Mouse (Mus musculus) lung, embryonic 14.5 days (tissue): Measurements from ENCODE around the gene Il27ra. TPM values are rescaled to one million over a fixed set of nuclear protein-coding genes. Genes with fewer than 3 reads are reported as not detected.
"Not testable (repeated sequence)": the region's sequence is repeated elsewhere in the genome, so short reads cannot be mapped to it uniquely, and the experiment has no call there.

Source experiments
- ATAC-seq: fragments of 200-750 bp; cut with Nextera tagmentation; 2 replicates; pipeline ENCODE4 v1.8.0; 2017; ENCODE audit warnings: mild to moderate bottlenecking, moderate TSS enrichment, moderate library complexity; ENCODE audit not compliant: insufficient read depth
- DNase-seq: peaks from one replicate; pipeline ENCODE4 v3.0.0-alpha.2; 2015
- H3K27ac ChIP-seq: fragments of 300-500 bp; sonication (generic); 2 replicates; pipeline ENCODE4 v1.5.1; 2014; ENCODE audit warnings: low read depth, mild to moderate bottlenecking, moderate library complexity
- H3K27me3 ChIP-seq: fragments of 300-500 bp; sonication (generic); 2 replicates; pipeline ENCODE4 v1.6.1; 2014; ENCODE audit warnings: low read length, control low read depth; ENCODE audit not compliant: insufficient read depth
- H3K36me3 ChIP-seq: fragments of 300-500 bp; sonication (generic); 2 replicates; pipeline ENCODE4 v1.6.1; 2014; ENCODE audit warnings: control low read depth; ENCODE audit not compliant: insufficient read depth
- H3K4me1 ChIP-seq: fragments of 300-500 bp; sonication (generic); 2 replicates; pipeline ENCODE4 v1.6.1; 2014; ENCODE audit warnings: antibody characterized with exemption, control low read depth; ENCODE audit not compliant: insufficient read depth
- H3K4me2 ChIP-seq: fragments of 300-500 bp; sonication (generic); 2 replicates; pipeline ENCODE4 v1.6.1; 2014; ENCODE audit warnings: mild to moderate bottlenecking
- H3K4me3 ChIP-seq: fragments of 300-500 bp; sonication (generic); 2 replicates; pipeline ENCODE4 v1.5.1; 2014; ENCODE audit warnings: low read depth, low read length
- H3K9ac ChIP-seq: fragments of 300-500 bp; sonication (generic); 2 replicates; pipeline ENCODE4 v1.6.1; 2014
- H3K9me3 ChIP-seq: fragments of 300-500 bp; sonication (generic); 2 replicates; pipeline ENCODE4 v1.6.1; 2016; ENCODE audit warnings: low read depth, low read length, control low read depth
- CTCF ChIP-seq: IDR thresholded peaks from 2 replicates; pipeline ENCODE4 v1.5.1; 2016; ENCODE audit warnings: antibody characterized with exemption, low read depth
- WGBS: fragments of 180-500 bp; shearing (Covaris S2); extraction: QIAGEN DNeasy Blood & Tissue Kit; methylation state at CpG from one replicate; pipeline ENCODE4 v1.1.7; 2014; 5-methylcytosine and 5-hydroxymethylcytosine counted together
- polyA plus RNA-seq: library from polyadenylated mRNA; unstranded; fragments of >200 nt; fragmentation: Nextera tagmentation; extraction: Ambion mirVana; gene quantifications from 2 replicates; pipeline ENCODE4 v1.2.1, GENCODE M21; 2014

The Il27ra gene
- polyA plus RNA-seq, 1 experiment from 2014 or later, result 1.1 TPM

DNA sequence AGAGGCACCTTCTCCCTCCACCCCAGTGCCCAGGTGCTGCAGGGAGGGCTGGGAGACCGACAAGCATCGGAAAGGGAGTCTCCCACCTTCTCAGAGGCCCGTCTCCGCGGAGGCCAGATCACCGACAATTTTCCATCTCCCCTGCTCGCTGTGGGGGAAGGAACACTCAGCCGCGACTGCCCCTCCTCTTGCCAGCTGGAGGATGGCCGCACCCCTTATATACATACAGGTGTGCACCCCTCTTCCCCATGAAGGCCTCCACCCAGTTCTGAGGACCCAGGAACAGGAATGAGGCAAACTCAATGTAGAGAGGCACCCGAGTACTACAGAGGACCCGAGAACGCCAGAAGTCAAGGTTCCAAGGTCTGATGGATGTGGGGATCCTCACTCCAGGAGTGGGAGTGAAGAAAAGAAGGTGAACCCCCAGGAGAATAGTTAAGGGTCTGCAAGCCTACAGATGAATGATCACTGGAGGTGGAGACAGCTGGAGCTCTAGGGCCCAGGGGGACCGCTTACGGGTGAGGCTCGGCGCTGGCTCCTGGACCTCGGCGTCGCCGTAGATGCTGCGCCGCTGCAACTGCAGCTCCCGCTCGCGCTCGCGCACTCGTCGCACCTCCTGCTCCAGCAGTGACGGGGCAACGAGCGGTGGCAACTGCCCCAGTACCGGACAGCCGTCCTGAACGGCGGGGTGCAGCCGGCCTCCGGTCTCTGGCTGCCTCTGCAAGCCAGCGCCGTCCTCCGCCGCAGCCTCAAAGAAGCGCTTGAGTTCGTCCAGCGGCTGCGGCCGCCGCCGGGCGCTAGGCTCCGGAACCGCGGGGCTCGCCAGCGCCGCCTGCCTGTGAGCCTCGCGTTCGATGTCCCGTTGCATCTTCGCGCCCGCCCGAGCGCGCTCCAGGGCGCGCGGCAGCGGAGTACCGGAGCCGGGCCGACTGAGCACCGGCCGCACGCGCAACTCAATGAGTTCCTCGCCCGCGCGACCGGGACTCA lies 31.5 kb downstream of the Il27ra start:
- WGBS, result 2% methylated on average over 83 of the region's 83 CpGs
- peak; percentile 34; the same call in 1 of the 2 replicates for ATAC-seq
- H3K36me3 ChIP-seq, result no peaks in the 10 kb centered on the region
- peak; percentile 87 for DNase-seq
- H3K27me3 ChIP-seq, result peaks cover 39% of the 10 kb centered on the region
- H3K4me1 ChIP-seq, result no peaks in the 10 kb centered on the region; the same call in 1 of the 2 replicates
- H3K4me3 ChIP-seq, result peak overlapping the region; percentile 49
- H3K9me3 ChIP-seq, result no peaks in the 10 kb centered on the region
- no peak overlapping the region for H3K27ac ChIP-seq
- peak overlapping the region; percentile 95 for H3K4me2 ChIP-seq
- peak overlapping the region; percentile 32 for H3K9ac ChIP-seq
- peak; percentile 38; the same call in 1 of the 2 replicates for TF ChIP-seq CTCF

DNA sequence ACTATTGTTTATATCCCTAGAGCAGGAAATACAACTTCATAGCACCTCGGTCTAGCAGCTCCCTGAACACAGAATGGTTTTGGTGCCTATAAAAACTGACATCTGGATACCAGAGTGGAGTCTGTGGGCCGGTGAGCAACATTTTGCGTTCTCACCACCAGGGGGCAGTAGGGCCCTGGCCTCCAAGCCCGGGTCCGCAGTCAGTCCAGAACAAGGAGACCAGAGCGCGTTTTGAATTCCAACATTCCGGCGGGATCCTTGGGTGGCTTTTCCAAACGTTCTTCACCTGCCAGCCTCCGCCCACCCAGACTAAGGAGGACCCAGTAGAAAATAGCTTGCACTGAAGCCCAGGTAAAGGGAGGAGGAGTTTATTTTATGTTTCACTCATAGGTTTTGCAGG lies 32.5 kb downstream of the Il27ra start:
- ATAC-seq, result peak; percentile 54
- no peak overlapping the region for H3K27ac ChIP-seq
- no peak overlapping the region for H3K4me3 ChIP-seq
- H3K9me3 ChIP-seq, result no peaks in the 10 kb centered on the region
- H3K36me3 ChIP-seq, result no peaks in the 10 kb centered on the region
- H3K4me1 ChIP-seq, result no peaks in the 10 kb centered on the region; the same call in 1 of the 2 replicates
- no peak overlapping the region for H3K9ac ChIP-seq
- H3K4me2 ChIP-seq, result no peak overlapping the region
- TF ChIP-seq CTCF, result peak; percentile 96
- peak; percentile 96 for DNase-seq
- H3K27me3 ChIP-seq, result peaks cover 39% of the 10 kb centered on the region
- WGBS, result under 1% methylated on average over 11 of the region's 11 CpGs

DNA sequence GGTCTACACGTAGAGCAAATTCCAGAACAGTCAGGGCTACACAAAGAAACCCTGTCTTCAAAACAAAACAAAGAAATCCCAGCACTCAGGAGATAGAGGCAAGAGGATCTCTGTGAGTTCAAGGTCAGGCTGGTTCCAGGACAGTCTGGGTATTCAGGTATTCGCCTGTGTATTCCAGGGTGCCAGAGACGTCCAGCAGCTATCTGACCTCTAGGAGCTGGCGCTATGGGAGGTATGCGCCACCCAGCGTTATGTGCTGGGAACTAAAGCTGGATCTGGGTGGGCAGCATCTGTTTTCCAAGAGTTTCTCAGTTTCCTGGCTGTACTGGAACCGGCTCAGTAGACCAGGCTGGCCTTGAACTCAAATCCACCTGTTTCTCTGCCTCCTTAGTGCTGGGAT lies 34.0 kb downstream of the Il27ra start:
- no peaks in the 10 kb centered on the region for H3K36me3 ChIP-seq
- H3K4me2 ChIP-seq, result no peak overlapping the region
- no peak overlapping the region for H3K4me3 ChIP-seq
- ATAC-seq, result no peak
- H3K4me1 ChIP-seq, result no peaks in the 10 kb centered on the region; the same call in 1 of the 2 replicates
- TF ChIP-seq CTCF, result peak; percentile 65
- H3K27ac ChIP-seq, result no peak overlapping the region
- WGBS, result 27% methylated on average over 7 of the region's 7 CpGs
- H3K9ac ChIP-seq, result no peak overlapping the region
- H3K27me3 ChIP-seq, result peaks cover 35% of the 10 kb centered on the region
- DNase-seq, result peak; percentile 64
- no peaks in the 10 kb centered on the region for H3K9me3 ChIP-seq

GRCm38 (mm10) chr8:84005502-84005901 lies 36.9 kb downstream of the Il27ra start:
- peak overlapping the region; percentile 75 for H3K4me2 ChIP-seq
- not testable (repeated sequence) for H3K27me3 ChIP-seq, H3K9ac ChIP-seq, DNase-seq, H3K4me3 ChIP-seq, H3K4me1 ChIP-seq, H3K9me3 ChIP-seq, ATAC-seq, H3K27ac ChIP-seq
- H3K36me3 ChIP-seq, result peaks cover 18% of the 10 kb centered on the region
- WGBS, result 93% methylated on average over 7 of the region's 7 CpGs

GRCm38 (mm10) chr8:84004533-84005201 lies 37.7 kb downstream of the Il27ra start:
- H3K4me1 ChIP-seq, result no peaks in the 10 kb centered on the region

DNA sequence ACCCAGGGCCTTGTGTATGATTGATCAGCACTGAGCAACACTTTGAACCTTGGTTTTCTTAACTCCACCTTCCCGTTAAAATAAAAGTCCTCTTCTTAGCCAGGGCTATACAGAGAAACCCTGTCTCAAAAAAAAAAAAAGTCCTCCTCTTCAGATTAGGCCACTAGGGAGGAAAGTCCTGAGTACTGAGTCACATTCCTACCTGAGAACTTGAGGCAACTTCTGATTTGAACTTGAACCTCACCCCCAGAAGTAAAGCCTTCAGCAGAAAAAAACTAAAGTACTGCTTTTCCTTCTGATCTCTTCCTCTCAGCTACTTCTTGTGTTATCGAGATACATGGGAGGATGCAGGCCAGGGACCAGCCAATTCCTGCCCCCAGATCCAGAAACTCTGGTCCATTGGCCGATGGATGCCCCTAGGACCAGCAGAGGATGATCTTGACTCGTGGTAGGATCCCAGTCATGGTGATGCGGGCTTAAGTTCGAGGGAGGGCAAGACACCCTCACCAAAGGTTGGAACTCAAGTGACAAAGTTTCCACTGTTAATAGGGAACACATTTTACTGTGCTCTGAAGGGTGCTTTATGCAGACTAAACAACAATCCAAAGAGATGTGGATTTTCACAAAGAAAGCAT lies 38.7 kb downstream of the Il27ra start:
- H3K4me1 ChIP-seq, result peaks cover 6% of the 10 kb centered on the region; the same call in 1 of the 2 replicates
- H3K4me2 ChIP-seq, result peak overlapping the region; percentile 75
- no peak for ATAC-seq
- H3K9ac ChIP-seq, result peak overlapping the region; percentile 58; the same call in 1 of the 2 replicates
- DNase-seq, result no peak
- H3K9me3 ChIP-seq, result no peaks in the 10 kb centered on the region
- 65% methylated on average over 6 of the region's 6 CpGs for whole genome bisulfite sequencing
- peaks cover 34% of the 10 kb centered on the region for H3K36me3 ChIP-seq
- peak overlapping the region; percentile 45 for H3K4me3 ChIP-seq
- TF ChIP-seq CTCF, result no peak
- H3K27me3 ChIP-seq, result 0 out of 2 replicates have a peak, but pooled peaks cover 3% of the 10 kb centered on the region
- H3K27ac ChIP-seq, result 0 out of 2 replicates have a peak overlapping the region, but pooled peaks have one; percentile 10

More at GRCm38 (mm10) chr8:84004533-84005201, 37.7 kb downstream of the Il27ra start:
- H3K27me3 ChIP-seq, result 0 out of 2 replicates have a peak, but pooled peaks cover 3% of the 10 kb centered on the region
- TF ChIP-seq CTCF, result no peak
- peak; percentile 80 for ATAC-seq
- peaks cover 26% of the 10 kb centered on the region for H3K36me3 ChIP-seq
- H3K27ac ChIP-seq, result peak overlapping the region; percentile 86
- WGBS, result under 1% methylated on average over 30 of the region's 30 CpGs
- peak overlapping the region; percentile 45 for H3K4me3 ChIP-seq
- no peaks in the 10 kb centered on the region for H3K9me3 ChIP-seq
- H3K9ac ChIP-seq, result peak overlapping the region; percentile 58
- DNase-seq, result peak; percentile 98
- peak overlapping the region; percentile 75 for H3K4me2 ChIP-seq
